In genomic region chr1:21962896-21963864, GRCm38 (mm10) we compare ENCODE assay signal across 8 mouse cellular contexts. TPM values are rescaled to one million over a fixed set of nuclear protein-coding genes. Genes with fewer than 3 reads are reported as not detected.
DNase-seq lines count a peak whose midpoint lies in the region; ATAC-seq lines count a peak whose summit lies in the region.

No protein-coding gene starts in this region.

- DNase-seq in limb, embryonic 11.5 days (ENCODE audit: low spot score): peak; percentile 22
- DNase-seq in limb, embryonic 10.5 days (ENCODE audit: low spot score): no peak
- peak; percentile 4 for DNase-seq in embryo, embryonic 11 days
- DNase-seq in gastrocnemius, adult 8-10 months (ENCODE audit: low spot score in 2 of 2): no peak
- no peak for DNase-seq in urinary bladder, adult 2 months (ENCODE audit: low spot score)
- DNase-seq in testis, postnatal 14 days (ENCODE audit: low spot score): no peak

- no peak for ATAC-seq in limb, embryonic 11.5 days (ENCODE audit: insufficient number of reproducible peaks, low FRiP score, low TSS enrichment, low read depth)
- no peak for ATAC-seq in limb, embryonic 13.5 days (ENCODE audit: low FRiP score, low read depth)
- no peak for ATAC-seq in stomach, embryonic 14.5 days (ENCODE audit: insufficient number of reproducible peaks, insufficient read depth, low FRiP score, low read depth)

- no peak overlapping the region for H3K9ac ChIP-seq in limb, embryonic 11.5 days (ENCODE audit: low read length)
- H3K9ac ChIP-seq in limb, embryonic 13.5 days: no peak overlapping the region
- no peak overlapping the region for H3K9ac ChIP-seq in stomach, embryonic 14.5 days (replicated peaks; ENCODE audit: low read depth, low read length)

- H3K27ac ChIP-seq in limb, embryonic 11.5 days (replicated peaks; ENCODE audit: low read depth, low read length): no peak overlapping the region
- no peak overlapping the region for H3K27ac ChIP-seq in limb, embryonic 10.5 days
- H3K27ac ChIP-seq in limb, embryonic 13.5 days: no peak overlapping the region
- no peak overlapping the region for H3K27ac ChIP-seq in stomach, embryonic 14.5 days (ENCODE audit: low read length)

- no peaks in the 10 kb centered on the region for H3K9me3 ChIP-seq in limb, embryonic 11.5 days (ENCODE audit: control insufficient read depth, low read length)
- H3K9me3 ChIP-seq in limb, embryonic 10.5 days (replicated peaks): no peaks in the 10 kb centered on the region
- H3K9me3 ChIP-seq in limb, embryonic 13.5 days: no peaks in the 10 kb centered on the region
- no peaks in the 10 kb centered on the region for H3K9me3 ChIP-seq in stomach, embryonic 14.5 days (ENCODE audit: control insufficient read depth, low read depth, low read length)

- H3K27me3 ChIP-seq in limb, embryonic 11.5 days (ENCODE audit: control insufficient read depth, insufficient read depth, low read length): peaks cover 10% of the 10 kb centered on the region
- peaks cover 38% of the 10 kb centered on the region for H3K27me3 ChIP-seq in limb, embryonic 10.5 days (ENCODE audit: low read depth, poor library complexity, severe bottlenecking)
- peaks cover 25% of the 10 kb centered on the region for H3K27me3 ChIP-seq in limb, embryonic 13.5 days
- H3K27me3 ChIP-seq in stomach, embryonic 14.5 days (ENCODE audit: control insufficient read depth, insufficient read depth, low read length): no peaks in the 10 kb centered on the region

- no peak overlapping the region for H3K4me3 ChIP-seq in limb, embryonic 11.5 days (ENCODE audit: low read depth, low read length)
- no peak overlapping the region for H3K4me3 ChIP-seq in limb, embryonic 10.5 days
- H3K4me3 ChIP-seq in limb, embryonic 13.5 days: no peak overlapping the region
- no peak overlapping the region for H3K4me3 ChIP-seq in stomach, embryonic 14.5 days (ENCODE audit: low read depth, low read length)

- H3K4me1 ChIP-seq in limb, embryonic 11.5 days (ENCODE audit: control insufficient read depth, insufficient read depth, low read length): peaks cover 6% of the 10 kb centered on the region
- H3K4me1 ChIP-seq in limb, embryonic 10.5 days: peaks cover 26% of the 10 kb centered on the region
- peaks cover 28% of the 10 kb centered on the region for H3K4me1 ChIP-seq in limb, embryonic 13.5 days
- no peaks in the 10 kb centered on the region for H3K4me1 ChIP-seq in stomach, embryonic 14.5 days (ENCODE audit: control insufficient read depth, insufficient read depth, low read length)

- no peak overlapping the region for H3K4me2 ChIP-seq in limb, embryonic 11.5 days (ENCODE audit: low read depth, severe bottlenecking)
- peak overlapping the region; percentile 92 for H3K4me2 ChIP-seq in limb, embryonic 13.5 days (replicated peaks)
- H3K4me2 ChIP-seq in stomach, embryonic 14.5 days (replicated peaks; ENCODE audit: low read depth, low read length): peak overlapping the region; percentile 90; the same call in 1 of the 2 replicates

- no peaks in the 10 kb centered on the region for H3K36me3 ChIP-seq in limb, embryonic 11.5 days (ENCODE audit: control insufficient read depth, insufficient read depth, low read length)
- no peaks in the 10 kb centered on the region for H3K36me3 ChIP-seq in limb, embryonic 10.5 days
- H3K36me3 ChIP-seq in limb, embryonic 13.5 days: no peaks in the 10 kb centered on the region
- no peaks in the 10 kb centered on the region for H3K36me3 ChIP-seq in stomach, embryonic 14.5 days (ENCODE audit: control insufficient read depth, insufficient read depth, low read length)

- 51% methylated on average over 16 of the region's 16 CpGs for WGBS in limb, embryonic 11.5 days
- 58% methylated on average over 16 of the region's 16 CpGs for WGBS in limb, embryonic 10.5 days
- 46% methylated on average over 16 of the region's 16 CpGs for WGBS in limb, embryonic 13.5 days
- WGBS in stomach, embryonic 14.5 days: 48% methylated on average over 16 of the region's 16 CpGs

RNA-seq across cellular contexts. Expression of gene Kcnq5, which starts 1.4 kb away (rescaled TPM):
- polyA plus RNA-seq in limb, embryonic 11.5 days (2014; fragmentation: Nextera tagmentation; extraction: Ambion mirVana): 0.61 and 0.74 TPM in 2 replicates
- 0.81 and 1.1 TPM in 2 replicates for polyA plus RNA-seq in limb, embryonic 10.5 days (2016; fragmentation: Nextera tagmentation; extraction: Ambion mirVana)
- 2.7 and 4.2 TPM in 2 replicates for polyA plus RNA-seq in limb, embryonic 13.5 days (2015; fragmentation: Nextera tagmentation; extraction: Ambion mirVana)
- polyA plus RNA-seq in stomach, embryonic 14.5 days (2014; fragmentation: Nextera tagmentation; extraction: Ambion mirVana): 2.4 and 3.0 TPM in 2 replicates
- 10 to 100 TPM; 12.2 to 28.9 (median 19.8) TPM for total RNA-seq in gastrocnemius, adult 8-10 months (2022)
- polyA plus RNA-seq in urinary bladder, adult 2 months (2012; rRNA removed): 3.6 and 6.7 TPM in 2 replicates

Comparison
In these comparisons a context has a peak if more than half of its experiments do, and no peak if none do; other contexts are left out.
1. DNase-seq: peak in limb, embryonic 11.5 days (single experiment) and embryo, embryonic 11 days (single experiment); none in limb, embryonic 10.5 days (single experiment), gastrocnemius, adult 8-10 months (0 of 2), urinary bladder, adult 2 months (single experiment) and testis, postnatal 14 days (single experiment).